ENCODE assay signal across 25 mouse cellular contexts in genomic region chr1:51580074-51580473, GRCm38 (mm10).
DNase-seq lines count a peak whose midpoint lies in the region; ATAC-seq and TF ChIP-seq lines count a peak whose summit lies in the region.
"Had no signal": no experiment of that assay in that cellular context is flagged by ENCODE, and none has a peak within 500 bp of the region (broad histone marks: within the 10 kb centered on the region; RNA-seq: fewer than 3 reads in every experiment).

No protein-coding gene starts in this region.

- H3K4me2 ChIP-seq in midbrain, embryonic 11.5 days = no peak overlapping the region
- H3K4me2 ChIP-seq in midbrain, embryonic 16.5 days (ENCODE audit: low read length) = no peak overlapping the region
- no peak overlapping the region for H3K4me2 ChIP-seq in heart, embryonic 11.5 days
- H3K4me2 ChIP-seq: heart, embryonic 15.5 days; limb, embryonic 12.5 days; liver, embryonic 13.5 days; lung, embryonic 15.5 days; neural tube, embryonic 13.5 days had no signal

- peaks cover 5% of the 10 kb centered on the region for H3K4me1 ChIP-seq in midbrain, embryonic 11.5 days (ENCODE audit: control insufficient read depth, insufficient read depth, low read length)
- H3K4me1 ChIP-seq in midbrain, embryonic 16.5 days (ENCODE audit: control insufficient read depth, insufficient read depth, low read length) = peaks cover 5% of the 10 kb centered on the region; the same call in 1 of the 2 replicates
- peaks cover 8% of the 10 kb centered on the region for H3K4me1 ChIP-seq in bone marrow, adult 2 months (ENCODE audit: control insufficient read depth, insufficient read depth, low read length)
- H3K4me1 ChIP-seq in embryonic facial prominence, embryonic 10.5 days = peaks cover 22% of the 10 kb centered on the region
- no peaks in the 10 kb centered on the region for H3K4me1 ChIP-seq in heart, embryonic 11.5 days (ENCODE audit: control insufficient read depth, insufficient read depth, low read length)
- H3K4me1 ChIP-seq: lung, embryonic 15.5 days; neural tube, embryonic 13.5 days had no signal

- H3K9ac ChIP-seq in midbrain, embryonic 11.5 days (ENCODE audit: low read length) = no peak overlapping the region
- H3K9ac ChIP-seq in midbrain, embryonic 16.5 days (ENCODE audit: low read depth, low read length) = no peak overlapping the region
- H3K9ac ChIP-seq in heart, embryonic 11.5 days (ENCODE audit: low read depth, low read length) = no peak overlapping the region
- H3K9ac ChIP-seq: heart, embryonic 15.5 days; limb, embryonic 12.5 days; liver, embryonic 13.5 days; lung, embryonic 15.5 days; neural tube, embryonic 13.5 days had no signal

- peak; percentile 88 for DNase-seq in midbrain, embryonic 11.5 days (ENCODE audit: low spot score, missing footprints)
- peak; percentile 8 for DNase-seq in embryonic facial prominence, embryonic 10.5 days (ENCODE audit: low spot score)
- DNase-seq in retina, postnatal 1 day = peak; percentile 89
- DNase-seq in kidney, postnatal 4 days = no peak
- DNase-seq: adrenal gland, postnatal 14 days; cerebellum, adult 8-10 months; gastrocnemius, postnatal 14 days; heart, adult 2 months; heart, postnatal 4 days; liver, embryonic 13.5 days; right cerebral cortex, postnatal 14 days; thymus, postnatal 36 days had no signal

- no peaks in the 10 kb centered on the region for H3K9me3 ChIP-seq in midbrain, embryonic 11.5 days (ENCODE audit: control insufficient read depth, low read length)
- no peaks in the 10 kb centered on the region for H3K9me3 ChIP-seq in midbrain, embryonic 16.5 days (replicated peaks; ENCODE audit: control insufficient read depth, low read length, poor library complexity, severe bottlenecking)
- no peaks in the 10 kb centered on the region for H3K9me3 ChIP-seq in embryonic facial prominence, embryonic 10.5 days
- H3K9me3 ChIP-seq in heart, embryonic 11.5 days (replicated peaks; ENCODE audit: control insufficient read depth, low read length) = no peaks in the 10 kb centered on the region
- H3K9me3 ChIP-seq: G1E; heart, embryonic 15.5 days; limb, embryonic 12.5 days; liver, embryonic 13.5 days; lung, embryonic 15.5 days; neural tube, embryonic 13.5 days had no signal

- 10% methylated on average over 7 of the region's 7 CpGs for WGBS in midbrain, embryonic 11.5 days
- 6% methylated on average over 7 of the region's 7 CpGs for WGBS in midbrain, embryonic 16.5 days
- 3% methylated on average over 7 of the region's 7 CpGs for WGBS in bone marrow, adult 2 months
- WGBS in embryonic facial prominence, embryonic 10.5 days = 16% methylated on average over 7 of the region's 7 CpGs
- 43% methylated on average over 7 of the region's 7 CpGs for WGBS in heart, embryonic 11.5 days (ENCODE audit: insufficient replicate concordance)

- peak; percentile 69; the same call in 1 of the 2 replicates for ATAC-seq in midbrain, embryonic 11.5 days (ENCODE audit: low FRiP score)
- ATAC-seq in midbrain, embryonic 16.5 days = no peak
- no peak for ATAC-seq in heart, embryonic 11.5 days (replicated peaks; ENCODE audit: insufficient number of reproducible peaks, low FRiP score, low TSS enrichment)
- ATAC-seq: CD4-positive, CD25-positive, alpha-beta regulatory T cell, adult 4 months; forebrain, embryonic 14.5 days; hindbrain, postnatal 0 days; intestine, postnatal 0 days had no signal

- no peak overlapping the region for H3K27ac ChIP-seq in midbrain, embryonic 11.5 days (ENCODE audit: low read depth, low read length)
- no peak overlapping the region for H3K27ac ChIP-seq in midbrain, embryonic 16.5 days (ENCODE audit: low read length)
- peak overlapping the region; percentile 67; the same call in 1 of the 2 replicates for H3K27ac ChIP-seq in bone marrow, adult 2 months (ENCODE audit: control insufficient read depth, insufficient read depth, low read depth, low read length, poor library complexity)
- no peak overlapping the region for H3K27ac ChIP-seq in embryonic facial prominence, embryonic 10.5 days (replicated peaks)
- no peak overlapping the region for H3K27ac ChIP-seq in heart, embryonic 11.5 days (ENCODE audit: low read depth, low read length)
- H3K27ac ChIP-seq: heart, adult 2 months; heart, embryonic 15.5 days; hindbrain, postnatal 0 days; limb, embryonic 12.5 days; liver, embryonic 13.5 days; lung, embryonic 15.5 days; neural tube, embryonic 13.5 days had no signal

- no peak overlapping the region for H3K4me3 ChIP-seq in midbrain, embryonic 11.5 days (ENCODE audit: low read depth, low read length)
- H3K4me3 ChIP-seq in midbrain, embryonic 16.5 days (ENCODE audit: low read depth, low read length) = no peak overlapping the region
- H3K4me3 ChIP-seq in bone marrow, adult 2 months (replicated peaks; ENCODE audit: control insufficient read depth, low read depth, low read length) = no peak overlapping the region
- no peak overlapping the region for H3K4me3 ChIP-seq in embryonic facial prominence, embryonic 10.5 days
- no peak overlapping the region for H3K4me3 ChIP-seq in heart, embryonic 11.5 days (ENCODE audit: low read depth, low read length)
- H3K4me3 ChIP-seq: erythroblast, embryonic 14.5 days; heart, adult 2 months; heart, embryonic 15.5 days; limb, embryonic 12.5 days; liver, embryonic 13.5 days; lung, embryonic 15.5 days; neural tube, embryonic 13.5 days had no signal

- H3K36me3 ChIP-seq in midbrain, embryonic 11.5 days (ENCODE audit: control insufficient read depth, insufficient read depth, low read length) = no peaks in the 10 kb centered on the region
- H3K36me3 ChIP-seq in midbrain, embryonic 16.5 days (ENCODE audit: control insufficient read depth, insufficient read depth, low read length) = no peaks in the 10 kb centered on the region
- no peaks in the 10 kb centered on the region for H3K36me3 ChIP-seq in embryonic facial prominence, embryonic 10.5 days (replicated peaks)
- H3K36me3 ChIP-seq in heart, embryonic 11.5 days (ENCODE audit: control insufficient read depth, insufficient read depth, low read length) = no peaks in the 10 kb centered on the region
- H3K36me3 ChIP-seq: G1E; heart, embryonic 15.5 days; limb, embryonic 12.5 days; liver, embryonic 13.5 days; lung, embryonic 15.5 days; neural tube, embryonic 13.5 days had no signal

- no peak for TF ChIP-seq CTCF in bone marrow, adult 2 months (IDR thresholded peaks at IDR 0.05; ENCODE audit: control insufficient read depth, insufficient read depth, low read length)

- TF ChIP-seq POLR2A in bone marrow, adult 2 months (IDR thresholded peaks at IDR 0.05; ENCODE audit: borderline replicate concordance, control insufficient read depth, low read depth, low read length) = no peak

- H3K27me3 ChIP-seq in midbrain, embryonic 11.5 days (ENCODE audit: control insufficient read depth, insufficient read depth, low read length) = no peaks in the 10 kb centered on the region
- H3K27me3 ChIP-seq in midbrain, embryonic 16.5 days (ENCODE audit: control insufficient read depth, insufficient read depth, low read depth, low read length) = no peaks in the 10 kb centered on the region
- H3K27me3 ChIP-seq in embryonic facial prominence, embryonic 10.5 days (replicated peaks; ENCODE audit: low read depth, poor library complexity, severe bottlenecking) = no peaks in the 10 kb centered on the region
- H3K27me3 ChIP-seq in heart, embryonic 11.5 days (ENCODE audit: control insufficient read depth, insufficient read depth, low read length) = no peaks in the 10 kb centered on the region
- H3K27me3 ChIP-seq: heart, embryonic 15.5 days; limb, embryonic 12.5 days; lung, embryonic 15.5 days; neural tube, embryonic 13.5 days had no signal

Comparison
In these comparisons a context has a peak if more than half of its experiments do, and no peak if none do; other contexts are left out.
1. DNase-seq: peak in midbrain, embryonic 11.5 days (single experiment), embryonic facial prominence, embryonic 10.5 days (single experiment) and retina, postnatal 1 day (single experiment); none in kidney, postnatal 4 days (0 of 2).